Mouse (Mus musculus): Measurements from ENCODE around the gene Arsg.

DNA sequence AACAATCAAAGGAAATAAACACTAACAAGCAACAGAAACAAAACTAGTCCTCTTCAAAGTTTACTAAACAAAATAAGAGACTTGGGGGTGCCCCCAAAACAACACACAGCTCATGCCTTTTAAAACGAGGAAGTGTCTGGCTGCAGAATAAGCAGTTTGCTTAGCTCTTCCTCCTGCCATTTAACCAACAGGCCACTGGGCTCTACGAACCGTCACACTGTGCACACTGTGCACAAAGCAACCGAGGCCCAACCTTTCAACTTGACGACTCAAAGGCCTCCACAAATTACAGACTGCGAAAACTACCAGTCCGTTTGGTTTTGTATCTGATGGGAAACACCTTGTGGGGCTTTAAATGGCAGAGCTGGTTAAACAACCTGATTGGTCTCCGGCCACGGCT lies 3.0 kb upstream of the Arsg start:
- TF ChIP-seq CTCF (IDR thresholded peaks at IDR 0.05; ENCODE audit: low read depth) (no peak), EP300 (IDR thresholded peaks at IDR 0.05; ENCODE audit: low read depth) (no peak)
